8 mouse cellular contexts compared by ENCODE assay signal in genomic region chr10:93069041-93069679, GRCm38 (mm10). TPM values are rescaled to one million over a fixed set of nuclear protein-coding genes. Genes with fewer than 3 reads are reported as not detected.
DNase-seq lines count a peak whose midpoint lies in the region; ATAC-seq and TF ChIP-seq lines count a peak whose summit lies in the region.

No protein-coding gene starts in this region.

- ATAC-seq in forebrain, postnatal 0 days, result no peak
- ATAC-seq in forebrain, embryonic 12.5 days (ENCODE audit: low FRiP score), result no peak
- peak; percentile 75; the same call in 1 of the 2 replicates for ATAC-seq in heart, embryonic 13.5 days (ENCODE audit: extremely low read depth, insufficient number of reproducible peaks, low FRiP score, low TSS enrichment)
- 0 out of 2 replicates have a peak, but pooled peaks have one; percentile 14 for ATAC-seq in monocyte, adult 5-6 weeks (replicated peaks; ENCODE audit: insufficient number of reproducible peaks, low FRiP score, low TSS enrichment, poor library complexity, severe bottlenecking)

- no peaks in the 10 kb centered on the region for H3K27me3 ChIP-seq in forebrain, postnatal 0 days (ENCODE audit: insufficient read depth, low read length)
- H3K27me3 ChIP-seq in forebrain, embryonic 12.5 days, result no peaks in the 10 kb centered on the region
- H3K27me3 ChIP-seq in heart, embryonic 13.5 days (replicated peaks), result no peaks in the 10 kb centered on the region

- no peak overlapping the region for H3K4me2 ChIP-seq in forebrain, postnatal 0 days (ENCODE audit: low read depth)
- no peak overlapping the region for H3K4me2 ChIP-seq in forebrain, embryonic 12.5 days
- no peak overlapping the region; the same call in 1 of the 2 replicates for H3K4me2 ChIP-seq in heart, embryonic 13.5 days

- no peaks in the 10 kb centered on the region for H3K36me3 ChIP-seq in forebrain, postnatal 0 days (ENCODE audit: insufficient read depth)
- no peaks in the 10 kb centered on the region for H3K36me3 ChIP-seq in forebrain, embryonic 12.5 days (replicated peaks)
- H3K36me3 ChIP-seq in heart, embryonic 13.5 days, result no peaks in the 10 kb centered on the region

- WGBS in forebrain, postnatal 0 days, result 85% methylated on average over 6 of the region's 6 CpGs
- 81% methylated on average over 6 of the region's 6 CpGs for WGBS in forebrain, embryonic 12.5 days
- WGBS in heart, embryonic 13.5 days, result 55% methylated on average over 6 of the region's 6 CpGs

- no peaks in the 10 kb centered on the region for H3K4me1 ChIP-seq in forebrain, postnatal 0 days (ENCODE audit: insufficient read depth)
- H3K4me1 ChIP-seq in forebrain, embryonic 12.5 days, result no peaks in the 10 kb centered on the region
- H3K4me1 ChIP-seq in heart, embryonic 13.5 days, result peaks cover 19% of the 10 kb centered on the region

- DNase-seq in forebrain, postnatal 0 days, result no peak
- peak; percentile 56 for DNase-seq in ZHBTc4 (ENCODE audit: low read depth, low spot score)
- DNase-seq in kidney, postnatal 4 days, result peak; percentile 13 to 42
- no peak for DNase-seq in right cerebral cortex, adult 18-20 months
- no peak for DNase-seq in retina, embryonic 14.5 days (ENCODE audit: low spot score)

- H3K9me3 ChIP-seq in forebrain, postnatal 0 days (ENCODE audit: low read length), result no peaks in the 10 kb centered on the region
- no peaks in the 10 kb centered on the region for H3K9me3 ChIP-seq in forebrain, embryonic 12.5 days
- H3K9me3 ChIP-seq in heart, embryonic 13.5 days, result no peaks in the 10 kb centered on the region

- H3K9ac ChIP-seq in forebrain, postnatal 0 days, result no peak overlapping the region
- H3K9ac ChIP-seq in forebrain, embryonic 12.5 days, result no peak overlapping the region
- H3K9ac ChIP-seq in heart, embryonic 13.5 days, result no peak overlapping the region

- peak overlapping the region; percentile 29; the same call in 1 of the 2 replicates for H3K27ac ChIP-seq in forebrain, postnatal 0 days (ENCODE audit: low read depth, low read length)
- H3K27ac ChIP-seq in forebrain, embryonic 12.5 days, result no peak overlapping the region
- H3K27ac ChIP-seq in heart, embryonic 13.5 days (replicated peaks), result peak overlapping the region; percentile 79

- TF ChIP-seq CTCF in forebrain, postnatal 0 days (IDR thresholded peaks at IDR 0.05; ENCODE audit: low read depth), result no peak

- no peak overlapping the region for H3K4me3 ChIP-seq in forebrain, postnatal 0 days (ENCODE audit: low read depth, low read length)
- no peak overlapping the region for H3K4me3 ChIP-seq in forebrain, embryonic 12.5 days (replicated peaks)
- no peak overlapping the region for H3K4me3 ChIP-seq in heart, embryonic 13.5 days

RNA-seq across cellular contexts. Expression of gene Cfap54, which starts 12.3 kb away (rescaled TPM):
- 3.2 and 4.8 TPM in 2 replicates for total RNA-seq in forebrain, postnatal 0 days (2014; rRNA removed)
- 1.9 and 4.2 TPM in 2 replicates for polyA plus RNA-seq in forebrain, postnatal 0 days (2015; fragmentation: Nextera tagmentation; extraction: Ambion mirVana)
- polyA plus RNA-seq in forebrain, embryonic 12.5 days (2016; fragmentation: Nextera tagmentation; extraction: Ambion mirVana), result 1.3 and 1.5 TPM in 2 replicates
- polyA plus RNA-seq in heart, embryonic 13.5 days (2015; fragmentation: Nextera tagmentation; extraction: Ambion mirVana), result 0.14 and 0.23 TPM in 2 replicates
- 0.32 to 1.0 TPM (median 0.58 TPM) in 3 replicates for total RNA-seq in monocyte, adult 5-6 weeks (2017)

Comparison
In these comparisons a context has a peak if more than half of its experiments do, and no peak if none do; other contexts are left out.
1. ATAC-seq: peak in heart, embryonic 13.5 days (single experiment) and monocyte, adult 5-6 weeks (single experiment); none in forebrain, postnatal 0 days (single experiment) and forebrain, embryonic 12.5 days (single experiment).
2. DNase-seq: peak in ZHBTc4 (single experiment) and kidney, postnatal 4 days (2 of 2); none in forebrain, postnatal 0 days (single experiment), right cerebral cortex, adult 18-20 months (single experiment) and retina, embryonic 14.5 days (single experiment).